Mouse (Mus musculus) adrenal gland, postnatal 36 days (tissue): Measurements from ENCODE around the gene Tpcn1. TPM values are rescaled to one million over a fixed set of nuclear protein-coding genes. Genes with fewer than 3 reads are reported as not detected.

Experiments
- DNase-seq, 2 experiments: peaks; one replicate each; pipeline ENCODE4 v3.0.0; 2021; ENCODE audit warnings: mixed read lengths in 1 of 2
- long read RNA-seq, 2 experiments: library from polyadenylated mRNA; stranded (forward); transcript quantifications; one replicate each; pipeline ENCODE4 v2.0.0; 2021; ENCODE audit warnings: borderline sequencing depth in 2 of 2
- total RNA-seq, 2 experiments: library from RNA; stranded (reverse); gene quantifications; 2 replicates each; pipeline ENCODE4 v1.2.3; 2021

Tpcn1 gene
- total RNA-seq: 10 to 100 TPM; 34.1 to 36.9 TPM
- long read RNA-seq, experiment 1, partial matches to known transcripts: 0 of 6 reads
- long read RNA-seq, experiment 1, other reads (novel, unspliced or antisense): 5 of 6 reads
- long read RNA-seq, experiment 2, full-length matches to known transcripts: 2 of 3 reads
- long read RNA-seq, experiment 2, partial matches to known transcripts: 1 of 3 reads
- long read RNA-seq, experiment 2, other reads (novel, unspliced or antisense): 0 of 3 reads

DNA sequence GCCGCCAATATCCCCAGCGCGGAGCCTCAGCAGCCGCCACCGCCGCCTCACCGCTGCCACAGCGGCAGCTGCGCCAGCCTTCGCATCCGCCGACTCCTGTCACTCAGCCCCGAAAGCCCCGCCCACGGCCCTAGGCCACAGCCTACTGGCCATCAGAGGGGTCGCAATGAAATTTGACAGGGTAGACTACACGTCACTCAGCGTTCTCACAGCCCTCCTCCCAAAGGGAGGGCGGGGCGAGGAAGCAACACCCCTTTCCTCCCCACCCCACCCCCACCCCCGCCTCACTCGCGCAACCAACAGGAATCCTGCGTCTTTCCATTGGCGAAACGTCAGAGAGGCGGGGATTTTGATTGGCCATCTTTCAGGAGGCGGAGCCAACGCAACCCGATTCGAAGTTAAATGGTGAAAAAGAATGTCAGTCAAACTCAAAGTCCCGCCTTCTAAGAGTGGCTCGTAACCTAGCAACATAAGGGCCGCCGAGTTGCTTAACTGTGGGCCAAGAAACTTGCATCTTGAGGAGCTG, at the start of gene Tpcn1, which contains the start of gene Iqcd:
Gene Tpcn1, minus strand, starts transcription at position 105 of the 526 bp plus-strand sequence.
Gene Iqcd, plus strand, starts transcription at position 448 of the 526 bp plus-strand sequence.
- peak; percentile 99 to 100 for DNase-seq

GRCm38 (mm10) chr5:120635633-120636032, 47.2 kb upstream of the Tpcn1 start:
- no peak for DNase-seq

DNA sequence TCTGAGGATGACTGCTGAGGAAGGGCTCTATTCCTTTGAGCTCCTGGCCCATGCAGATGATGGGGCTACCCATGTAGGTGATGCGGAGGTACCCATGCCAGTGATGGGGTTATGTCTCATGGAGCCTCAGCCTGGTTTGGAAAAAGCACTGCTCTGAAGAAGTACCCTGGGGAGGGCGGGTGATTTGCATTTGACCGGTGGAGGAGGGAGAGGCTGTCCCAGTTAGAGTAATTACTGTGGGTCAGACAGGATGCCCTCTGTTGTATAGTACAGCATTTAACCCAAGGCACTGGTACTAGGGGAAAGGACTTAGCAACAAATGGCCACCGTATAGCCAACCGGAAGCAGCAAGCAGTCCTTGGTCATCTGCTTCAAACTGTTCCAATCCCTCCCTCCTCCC, 46.4 kb upstream of the Tpcn1 start:
- DNase-seq: no peak

DNA sequence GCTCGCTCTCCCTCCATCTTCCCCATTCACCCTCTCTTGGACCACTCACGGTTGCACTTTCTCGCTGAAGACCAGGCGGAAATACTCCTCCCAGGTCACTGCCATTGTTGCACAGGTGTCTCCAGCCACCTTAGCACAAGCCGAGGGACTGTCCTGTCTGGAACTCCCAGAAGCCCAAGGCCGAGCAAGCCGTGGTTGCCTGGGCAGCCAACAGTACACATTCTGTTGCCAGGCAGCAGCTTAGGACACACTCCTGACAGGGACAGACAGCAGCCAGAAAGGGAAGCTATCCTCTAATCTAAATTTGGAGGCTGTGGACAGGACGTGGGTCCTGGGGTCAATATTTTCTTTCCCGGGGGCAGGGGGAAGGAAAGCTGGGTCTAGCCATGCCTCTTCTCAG, 45.7 kb upstream of the Tpcn1 start, which contains the start of gene Cfap73:
Gene Cfap73, minus strand, starts transcription at position 105 of the 400 bp plus-strand sequence.
- peak; percentile 74 to 79 for DNase-seq

- DNase-seq: no peak
Measured at GRCm38 (mm10) chr5:120631892-120632291, 43.4 kb upstream of the Tpcn1 start.

DNA sequence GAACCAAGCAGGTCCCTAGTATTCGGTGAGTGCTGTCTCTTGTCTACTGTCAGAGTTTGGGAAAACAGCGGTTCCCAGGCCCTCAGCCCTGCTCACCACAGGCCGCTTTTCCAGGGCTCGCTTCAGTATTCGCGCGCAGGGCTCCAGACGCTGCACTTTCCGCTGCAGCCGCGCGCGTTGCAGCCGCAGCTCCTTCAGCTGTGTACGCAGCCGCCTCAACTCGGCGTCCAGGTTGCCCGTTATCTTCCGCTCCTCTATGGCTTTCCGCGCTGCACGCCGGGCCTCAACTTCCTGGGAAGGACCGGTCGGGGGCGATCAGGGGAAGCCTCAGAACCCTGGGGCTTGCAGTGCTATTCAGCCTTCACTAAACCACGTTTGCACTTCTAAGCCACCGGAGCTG, 42.7 kb upstream of the Tpcn1 start:
- peak; percentile 36 to 52 for DNase-seq

- DNase-seq: no peak
Measured at GRCm38 (mm10) chr5:120628624-120629023, 40.2 kb upstream of the Tpcn1 start.

DNA sequence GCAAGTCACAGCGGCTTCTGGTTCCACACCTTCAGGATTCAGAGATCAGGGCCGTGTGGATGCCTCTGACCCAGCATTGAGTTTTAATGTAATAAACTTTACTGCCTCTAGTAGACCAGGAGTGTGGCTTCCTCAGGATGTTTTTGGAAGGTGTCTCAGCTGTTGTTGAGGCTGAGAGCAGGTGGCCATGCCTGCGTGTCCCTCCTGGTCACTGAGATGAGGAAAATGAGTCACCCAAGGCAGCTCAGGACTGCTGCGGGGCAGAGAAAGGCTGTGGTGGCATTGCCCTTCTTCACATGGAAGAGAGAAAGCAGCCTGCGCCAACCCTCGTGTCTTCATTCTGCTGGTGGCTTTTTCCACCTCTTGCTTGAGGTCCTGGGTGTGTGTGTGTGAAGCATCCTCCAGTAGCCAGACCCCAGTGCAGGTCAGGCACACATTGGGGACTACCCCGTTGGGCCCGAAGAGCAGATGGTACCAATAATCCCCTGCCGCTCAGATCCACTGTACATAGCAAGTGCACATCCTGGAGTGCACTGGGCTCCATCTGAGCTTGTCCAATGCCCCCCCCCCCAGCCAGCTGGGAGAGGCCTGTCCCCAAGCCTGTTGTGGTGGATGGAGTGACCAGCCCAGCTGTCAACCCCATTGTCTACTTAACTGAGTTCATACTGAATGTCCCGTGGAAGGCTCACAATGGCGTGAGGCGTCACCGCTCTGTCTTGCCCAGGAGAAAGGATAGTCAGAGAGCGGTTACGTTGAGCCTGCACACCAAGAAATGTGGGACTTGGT, 39.2 kb upstream of the Tpcn1 start:
- no peak for DNase-seq

DNA sequence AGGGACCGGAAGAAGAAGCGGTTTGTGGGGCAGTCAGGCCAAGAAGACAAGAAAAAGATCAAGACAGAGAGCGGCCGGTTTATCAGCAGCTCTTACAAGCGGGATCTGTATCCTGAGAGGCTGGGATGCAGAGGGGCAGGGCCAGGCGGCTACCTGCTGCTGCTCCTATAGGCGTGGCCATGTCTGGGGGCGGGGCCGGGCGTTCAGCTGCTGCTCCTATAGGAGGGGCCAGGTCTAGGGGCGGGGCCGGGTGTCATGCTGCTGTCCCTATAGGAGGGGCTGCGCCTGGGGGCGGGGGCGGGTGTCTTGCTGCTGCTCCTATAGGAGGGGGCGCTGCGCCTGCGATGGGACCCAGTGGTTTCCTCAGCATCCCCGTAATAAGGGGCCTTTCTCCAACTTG, 37.9 kb upstream of the Tpcn1 start:
- DNase-seq: peak in 1 of 2 experiments; percentile 65

GRCm38 (mm10) chr5:120624427-120624826, 36.0 kb upstream of the Tpcn1 start:
- no peak for DNase-seq

DNA sequence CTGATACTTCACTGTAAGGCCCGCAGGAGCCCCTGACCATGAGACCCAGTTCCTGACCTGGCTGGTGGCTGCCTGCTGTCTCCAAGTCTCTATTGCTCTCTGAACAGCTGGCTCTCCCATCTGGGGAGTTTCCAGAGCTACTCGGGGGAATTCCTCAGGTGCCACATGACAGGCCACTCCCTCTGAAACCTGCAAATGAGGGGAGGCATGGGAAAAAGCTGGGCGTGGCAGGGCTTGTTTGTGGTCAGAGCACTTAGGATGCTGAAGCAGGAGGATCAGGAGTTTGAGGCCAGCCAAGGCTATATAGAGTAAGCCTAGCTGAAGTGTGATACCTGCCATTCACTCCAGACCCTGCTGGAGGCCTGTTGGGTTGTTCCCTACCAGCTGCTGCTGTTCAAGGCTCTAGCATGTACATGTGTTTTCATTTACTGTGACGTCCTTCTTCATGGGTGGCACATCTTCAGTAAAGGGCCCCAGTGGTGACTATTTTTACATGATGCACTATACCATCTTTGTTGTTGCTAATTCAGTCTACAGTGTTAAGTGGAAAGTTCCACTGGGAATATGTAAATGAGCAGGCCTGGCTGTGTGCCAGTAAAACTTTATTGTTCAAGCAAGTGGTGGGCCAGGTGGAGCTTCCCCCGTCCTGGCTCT, 33.9 kb upstream of the Tpcn1 start:
- DNase-seq: no peak

DNA sequence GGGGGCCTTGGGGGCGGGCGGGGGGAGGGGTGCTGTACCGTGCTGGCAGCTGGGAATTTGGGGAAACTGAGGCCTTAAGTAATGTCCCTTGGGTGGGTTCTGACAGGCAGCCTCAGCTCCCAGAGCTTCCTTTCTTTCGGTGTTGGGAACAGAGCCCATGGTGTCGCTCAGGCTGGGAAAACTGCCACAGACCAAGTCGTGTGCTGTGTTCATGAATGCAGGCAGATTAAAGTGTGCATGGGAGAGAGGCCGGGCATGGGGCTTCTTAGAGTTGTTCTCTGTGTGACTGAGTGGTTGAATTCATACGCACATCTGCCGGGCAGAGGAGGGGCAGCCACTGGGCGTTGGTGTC, 33.3 kb upstream of the Tpcn1 start:
- DNase-seq: no peak

DNA sequence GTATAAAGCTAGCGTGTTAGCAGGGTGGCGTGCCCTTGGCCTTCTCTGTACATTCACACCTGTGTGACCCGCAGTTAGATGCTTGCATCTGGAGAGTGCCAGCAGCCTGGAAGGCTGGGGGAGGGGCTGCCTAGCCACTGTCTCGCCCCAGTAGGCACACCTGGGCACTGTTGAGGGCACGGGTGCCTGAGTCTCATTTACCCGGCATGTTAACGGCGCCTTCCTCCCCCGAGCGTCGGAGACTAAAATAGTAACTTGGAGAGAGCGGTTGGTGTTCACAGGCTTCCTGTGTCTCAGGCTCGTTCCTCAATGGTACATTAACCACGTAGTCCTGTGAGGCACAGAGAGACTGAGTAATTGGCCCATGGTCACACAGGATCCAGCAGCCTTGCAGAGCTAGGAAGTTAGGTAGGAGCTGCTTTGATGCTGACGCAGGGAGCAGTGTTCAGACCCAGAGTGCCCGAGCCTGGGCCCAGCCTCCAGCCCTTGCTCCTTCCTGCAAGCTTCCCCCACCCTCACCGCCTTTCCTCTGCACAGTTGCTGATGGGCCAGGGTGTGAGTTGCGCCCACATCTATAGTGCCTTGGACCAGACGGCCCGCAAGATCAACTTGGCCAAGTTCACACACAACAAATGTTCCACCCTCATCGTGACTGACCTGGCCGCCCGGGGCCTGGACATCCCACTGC, 32.7 kb upstream of the Tpcn1 start:
- DNase-seq: no peak

DNA sequence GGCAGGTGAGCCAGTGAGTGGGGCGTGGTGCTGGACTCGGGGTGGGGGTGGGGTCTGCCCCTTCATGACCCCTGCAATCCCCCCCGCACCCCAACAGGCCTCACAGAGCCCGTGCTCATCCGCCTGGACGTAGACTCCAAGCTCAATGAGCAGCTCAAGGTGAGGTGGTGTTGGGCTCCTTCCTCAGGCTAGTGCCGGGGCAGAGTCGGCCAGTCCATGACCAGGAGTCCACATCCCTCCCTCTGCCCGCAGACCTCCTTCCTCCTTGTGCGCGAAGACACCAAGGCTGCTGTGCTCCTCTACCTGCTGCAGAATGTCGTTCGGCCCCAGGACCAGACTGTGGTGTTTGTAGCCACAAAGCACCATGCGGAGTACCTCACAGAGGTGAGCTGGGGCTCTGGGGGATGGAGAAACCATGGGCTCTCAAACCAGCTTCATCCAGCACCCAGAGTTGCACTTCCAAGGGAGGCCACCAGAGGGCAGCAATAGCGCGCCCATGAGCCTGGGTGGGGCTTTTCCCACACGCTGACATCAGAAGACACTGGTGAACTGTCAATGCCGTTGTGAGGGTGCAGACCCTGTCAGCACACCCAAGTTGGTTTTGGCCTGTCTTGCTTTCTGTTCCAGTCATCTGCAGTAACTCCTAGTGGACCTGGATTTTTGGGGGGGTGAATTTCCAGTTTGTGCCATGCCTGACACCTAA, 32.1 kb upstream of the Tpcn1 start:
- DNase-seq: peak; percentile 88 to 89

DNA sequence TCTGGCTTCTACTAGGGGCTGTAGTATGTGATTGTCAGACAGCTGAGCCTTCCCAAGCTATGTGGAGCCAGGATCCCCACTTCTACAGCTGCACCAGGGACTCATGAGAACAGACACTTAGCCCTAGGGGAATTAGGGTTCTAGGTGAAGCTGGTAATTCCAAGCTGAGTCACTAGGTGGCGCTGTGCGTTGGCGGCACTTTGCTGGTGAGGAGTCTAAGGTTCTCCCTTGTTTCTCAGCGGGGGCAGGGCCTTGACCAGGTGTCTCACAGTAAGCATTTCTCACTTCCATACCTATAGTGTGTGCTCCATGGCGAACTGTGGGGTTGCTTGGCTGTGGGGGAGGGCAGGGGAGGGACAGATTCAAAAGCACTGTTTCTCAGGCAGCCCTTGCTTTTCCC, 30.7 kb upstream of the Tpcn1 start:
- DNase-seq: peak; percentile 69 to 72

- no peak for DNase-seq
Measured at GRCm38 (mm10) chr5:120618778-120619177, 30.3 kb upstream of the Tpcn1 start.

GRCm38 (mm10) chr5:120615903-120616302, 27.4 kb upstream of the Tpcn1 start:
- DNase-seq: no peak

DNA sequence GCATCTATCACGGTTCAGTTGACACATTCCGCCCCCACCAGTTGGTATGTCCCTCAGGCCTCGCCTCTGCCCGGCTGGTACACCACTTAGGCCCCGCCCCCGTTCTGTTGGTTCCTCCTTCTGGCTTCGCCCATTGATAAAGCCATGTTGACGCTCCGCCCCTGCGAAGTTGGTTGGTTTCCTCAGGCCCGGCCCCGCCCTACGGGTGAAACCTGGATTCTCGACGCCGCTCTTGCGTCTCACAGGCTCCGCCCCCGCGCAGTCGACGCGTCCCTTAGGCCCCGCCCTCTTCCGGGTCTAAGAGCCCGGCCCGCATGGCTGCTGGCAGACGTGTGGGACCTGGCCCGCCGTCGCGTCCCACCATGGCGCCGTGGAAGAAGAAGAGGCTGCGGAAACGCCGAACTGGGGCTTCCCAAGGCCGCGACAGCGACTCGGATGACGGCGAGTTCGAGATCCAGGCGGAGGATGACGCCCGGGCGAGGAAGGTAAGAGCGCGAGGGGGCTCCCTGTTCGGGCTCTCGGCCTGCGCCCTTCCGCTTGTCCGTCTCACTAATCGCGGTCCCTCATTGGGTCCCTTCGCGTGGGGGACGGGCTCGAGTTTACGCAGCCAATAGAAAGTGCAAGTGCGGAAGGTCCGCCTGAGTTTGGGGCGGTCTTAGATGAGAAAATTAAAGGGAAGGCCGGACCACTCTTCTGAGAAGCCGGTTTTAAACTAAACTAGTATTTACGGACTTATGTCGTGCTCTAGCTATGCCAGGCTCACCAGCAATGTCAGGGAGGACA, 24.5 kb upstream of the Tpcn1 start:
- DNase-seq: peak; percentile 100

GRCm38 (mm10) chr5:120612442-120612821, 24.0 kb upstream of the Tpcn1 start, which contains the start of the genes Rita1 and Ddx54:
TSS of gene Rita1 (minus strand) at chr5:120612589.
TSS of gene Ddx54 (plus strand) at chr5:120612739.
- DNase-seq: peak; percentile 96 to 97

- no peak for DNase-seq
Measured at GRCm38 (mm10) chr5:120611416-120611815, 22.9 kb upstream of the Tpcn1 start.

DNA sequence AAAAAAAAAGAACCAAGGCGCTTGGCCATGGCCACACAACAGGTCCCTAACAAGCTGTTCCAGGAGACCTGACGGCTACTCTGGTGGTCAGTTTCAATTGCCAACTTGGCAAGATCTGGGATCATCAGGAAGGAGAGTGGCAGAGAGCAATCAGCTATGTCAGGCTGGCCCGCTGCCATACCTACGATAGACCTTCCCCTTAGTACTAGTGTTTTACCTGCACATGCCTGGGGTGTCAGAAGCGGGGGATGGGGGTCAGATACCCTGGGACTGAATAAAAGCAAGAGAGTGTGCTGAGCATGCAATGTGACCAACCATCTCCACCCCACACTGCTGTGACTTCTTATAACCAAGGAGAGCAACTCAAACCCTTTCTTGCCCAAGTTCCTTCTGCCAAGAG, 22.4 kb upstream of the Tpcn1 start:
- no peak for DNase-seq
